Mouse (Mus musculus) ES-Bruce4 (cell line): Measurements from ENCODE around the gene Wnk2.

Source experiments
- CTCF ChIP-seq: IDR thresholded peaks from one replicate; pipeline ENCODE4 v1.8.1; 2011; ENCODE audit warnings: low read depth, low read length
- EP300 ChIP-seq: IDR thresholded peaks from 2 replicates; pipeline ENCODE4 v1.6.1; 2011; ENCODE audit warnings: low read depth, low read length; ENCODE audit not compliant: insufficient read depth

- no peak for TF ChIP-seq CTCF
- no peak for TF ChIP-seq EP300
Observed at GRCm38 (mm10) chr13:49193650-49194049, 45.8 kb upstream of the Wnk2 start.
